Mouse (Mus musculus) lung, embryonic 14.5 days (tissue): ENCODE results near the gene Trap1. TPM values are rescaled to one million over a fixed set of nuclear protein-coding genes. Genes with fewer than 3 reads are reported as not detected.

Source experiments
- ATAC-seq: fragments of 200-750 bp; cut with Nextera tagmentation; 2 replicates; pipeline ENCODE4 v1.8.0; 2017; ENCODE audit warnings: mild to moderate bottlenecking, moderate TSS enrichment, moderate library complexity; ENCODE audit not compliant: insufficient read depth
- DNase-seq: peaks from one replicate; pipeline ENCODE4 v3.0.0-alpha.2; 2015
- H3K27ac ChIP-seq: fragments of 300-500 bp; sonication (generic); 2 replicates; pipeline ENCODE4 v1.5.1; 2014; ENCODE audit warnings: low read depth, mild to moderate bottlenecking, moderate library complexity
- H3K27me3 ChIP-seq: fragments of 300-500 bp; sonication (generic); 2 replicates; pipeline ENCODE4 v1.6.1; 2014; ENCODE audit warnings: low read length, control low read depth; ENCODE audit not compliant: insufficient read depth
- H3K36me3 ChIP-seq: fragments of 300-500 bp; sonication (generic); 2 replicates; pipeline ENCODE4 v1.6.1; 2014; ENCODE audit warnings: control low read depth; ENCODE audit not compliant: insufficient read depth
- H3K4me1 ChIP-seq: fragments of 300-500 bp; sonication (generic); 2 replicates; pipeline ENCODE4 v1.6.1; 2014; ENCODE audit warnings: antibody characterized with exemption, control low read depth; ENCODE audit not compliant: insufficient read depth
- H3K4me2 ChIP-seq: fragments of 300-500 bp; sonication (generic); 2 replicates; pipeline ENCODE4 v1.6.1; 2014; ENCODE audit warnings: mild to moderate bottlenecking
- H3K4me3 ChIP-seq: fragments of 300-500 bp; sonication (generic); 2 replicates; pipeline ENCODE4 v1.5.1; 2014; ENCODE audit warnings: low read depth, low read length
- H3K9ac ChIP-seq: fragments of 300-500 bp; sonication (generic); 2 replicates; pipeline ENCODE4 v1.6.1; 2014
- H3K9me3 ChIP-seq: fragments of 300-500 bp; sonication (generic); 2 replicates; pipeline ENCODE4 v1.6.1; 2016; ENCODE audit warnings: low read depth, low read length, control low read depth
- CTCF ChIP-seq: IDR thresholded peaks from 2 replicates; pipeline ENCODE4 v1.5.1; 2016; ENCODE audit warnings: antibody characterized with exemption, low read depth
- WGBS: fragments of 180-500 bp; shearing (Covaris S2); extraction: QIAGEN DNeasy Blood & Tissue Kit; methylation state at CpG from one replicate; pipeline ENCODE4 v1.1.7; 2014; 5-methylcytosine and 5-hydroxymethylcytosine counted together
- polyA plus RNA-seq: library from polyadenylated mRNA; unstranded; fragments of >200 nt; fragmentation: Nextera tagmentation; extraction: Ambion mirVana; gene quantifications from 2 replicates; pipeline ENCODE4 v1.2.1, GENCODE M21; 2014

Trap1 gene
- polyA plus RNA-seq, 1 experiment from 2014 or later, result 97.2 TPM

- no peak within 1 kb of the TSS for H3K27ac ChIP-seq
- WGBS, result 86% methylated on average over 5 of the region's 5 CpGs
- DNase-seq (no peak), ATAC-seq (no peak)
- H3K36me3 ChIP-seq, result peaks cover 51% of the 10 kb centered on the region
- no peaks in the 10 kb centered on the region for H3K27me3 ChIP-seq
- H3K4me3 ChIP-seq, result no peak within 1 kb of the TSS
- no peak within 1 kb of the TSS for H3K9ac ChIP-seq
- no peak within 1 kb of the TSS for H3K4me2 ChIP-seq
- TF ChIP-seq CTCF, result no peak
- no peaks in the 10 kb centered on the region for H3K9me3 ChIP-seq
- H3K4me1 ChIP-seq, result no peaks in the 10 kb centered on the region
Measured at GRCm38 (mm10) chr16:4036807-4037206, 40.8 kb downstream of the Trap1 start, which contains the start of gene Dnase1. Gene Dnase1, plus strand, starts transcription at chr16:4036942.

GRCm38 (mm10) chr16:4035575-4035974 is 42.1 kb downstream of the Trap1 start:
- Histone ChIP-seq H3K9me3 (no peaks in the 10 kb centered on the region), H3K27me3 (no peaks in the 10 kb centered on the region), H3K9ac (no peak overlapping the region), H3K4me2 (no peak overlapping the region), H3K36me3 (peaks cover 40% of the 10 kb centered on the region), H3K4me1 (no peaks in the 10 kb centered on the region), H3K4me3 (no peak overlapping the region), H3K27ac (no peak overlapping the region)
- TF ChIP-seq CTCF, result no peak
- WGBS, result 77% methylated on average over 2 of the region's 2 CpGs
- DNase-seq (no peak), ATAC-seq (no peak)

- H3K9me3 ChIP-seq, result no peaks in the 10 kb centered on the region
- DNase-seq (no peak), ATAC-seq (no peak)
- 84% methylated on average over 3 of the region's 3 CpGs for WGBS
- H3K36me3 ChIP-seq, result peaks cover 29% of the 10 kb centered on the region
- no peaks in the 10 kb centered on the region for H3K27me3 ChIP-seq
- H3K4me3 ChIP-seq, result no peak overlapping the region
- H3K4me2 ChIP-seq, result no peak overlapping the region
- no peak overlapping the region for H3K27ac ChIP-seq
- no peak overlapping the region for H3K9ac ChIP-seq
- no peaks in the 10 kb centered on the region for H3K4me1 ChIP-seq
- TF ChIP-seq CTCF, result no peak
Measured at GRCm38 (mm10) chr16:4034476-4034875, 43.2 kb downstream of the Trap1 start.

GRCm38 (mm10) chr16:4033971-4034370 is 43.7 kb downstream of the Trap1 start:
- TF ChIP-seq CTCF, result no peak
- 77% methylated on average over 5 of the region's 5 CpGs for WGBS
- DNase-seq (no peak), ATAC-seq (no peak)
- Histone ChIP-seq H3K9me3 (no peaks in the 10 kb centered on the region), H3K27ac (no peak overlapping the region), H3K4me2 (no peak overlapping the region), H3K27me3 (no peaks in the 10 kb centered on the region), H3K4me1 (no peaks in the 10 kb centered on the region), H3K4me3 (no peak overlapping the region), H3K9ac (no peak overlapping the region), H3K36me3 (peaks cover 24% of the 10 kb centered on the region)

- ATAC-seq (no peak), DNase-seq (no peak)
- no peaks in the 10 kb centered on the region for H3K4me1 ChIP-seq
- no peak overlapping the region for H3K4me3 ChIP-seq
- WGBS, result 75% methylated on average over 6 of the region's 6 CpGs
- no peaks in the 10 kb centered on the region for H3K27me3 ChIP-seq
- H3K4me2 ChIP-seq, result no peak overlapping the region
- peaks cover 8% of the 10 kb centered on the region for H3K36me3 ChIP-seq
- no peaks in the 10 kb centered on the region for H3K9me3 ChIP-seq
- H3K27ac ChIP-seq, result no peak overlapping the region
- H3K9ac ChIP-seq, result no peak overlapping the region
- TF ChIP-seq CTCF, result no peak
Measured at GRCm38 (mm10) chr16:4032341-4032748, 45.3 kb downstream of the Trap1 start.

- ATAC-seq (no peak), DNase-seq (no peak)
- Histone ChIP-seq H3K4me1 (no peaks in the 10 kb centered on the region), H3K36me3 (peaks cover 1% of the 10 kb centered on the region; the same call in 1 of the 2 replicates), H3K4me2 (no peak overlapping the region), H3K9me3 (no peaks in the 10 kb centered on the region), H3K4me3 (no peak overlapping the region), H3K27me3 (no peaks in the 10 kb centered on the region), H3K27ac (no peak overlapping the region), H3K9ac (no peak overlapping the region)
- no peak for TF ChIP-seq CTCF
- WGBS, result 54% methylated on average over 6 of the region's 6 CpGs
Measured at GRCm38 (mm10) chr16:4031441-4032274, 46.0 kb downstream of the Trap1 start.

- H3K4me2 ChIP-seq, result no peak overlapping the region
- no peaks in the 10 kb centered on the region for H3K4me1 ChIP-seq
- no peak for TF ChIP-seq CTCF
- H3K4me3 ChIP-seq, result no peak overlapping the region
- DNase-seq (no peak), ATAC-seq (no peak)
- no peak overlapping the region for H3K27ac ChIP-seq
- H3K9ac ChIP-seq, result no peak overlapping the region
- WGBS, result 91% methylated on average over 10 of the region's 10 CpGs
- H3K9me3 ChIP-seq, result no peaks in the 10 kb centered on the region
- H3K36me3 ChIP-seq, result no peaks in the 10 kb centered on the region
- H3K27me3 ChIP-seq, result no peaks in the 10 kb centered on the region
Measured at GRCm38 (mm10) chr16:4030501-4030900, 47.1 kb downstream of the Trap1 start.
